In the genomic region with DNA sequence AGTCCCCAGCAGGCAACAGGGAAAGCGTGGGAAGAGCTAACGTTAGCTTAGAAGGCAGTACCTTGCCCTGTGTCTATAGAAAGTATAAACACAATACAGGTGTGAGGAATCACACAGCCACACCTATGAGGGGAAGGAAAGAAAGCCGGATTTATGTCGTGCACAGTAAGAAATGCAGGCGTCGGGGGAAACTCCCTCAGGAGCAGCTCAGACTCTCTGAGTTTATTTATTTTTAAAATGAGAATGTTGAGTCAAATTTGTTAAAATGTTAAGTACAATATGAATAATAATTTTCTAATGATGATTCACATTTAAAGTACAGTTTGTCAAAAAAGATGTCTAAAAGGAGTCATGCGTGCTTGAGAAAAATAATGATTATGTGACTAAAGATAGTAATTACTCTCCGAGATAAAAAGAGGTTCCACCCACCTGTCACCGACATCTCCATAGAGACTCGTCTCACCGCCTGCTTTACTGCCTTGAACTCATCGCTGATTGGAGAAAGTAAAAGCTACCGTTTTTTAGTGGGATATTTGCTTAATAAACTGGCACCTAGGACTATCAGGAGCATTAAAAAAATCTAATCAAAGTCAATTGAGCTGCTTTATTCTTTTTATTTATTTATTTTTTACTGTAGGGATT, we compare ENCODE assay signal across 13 mouse cellular contexts.
"Had no signal": no experiment of that assay in that cellular context is flagged by ENCODE, and none has a peak within 500 bp of the region (broad histone marks: within the 10 kb centered on the region; RNA-seq: fewer than 3 reads in every experiment).

No protein-coding gene starts in this region.

- H3K4me2 ChIP-seq: kidney, embryonic 15.5 days; limb, embryonic 15.5 days; liver, embryonic 12.5 days; lung, embryonic 14.5 days; midbrain, embryonic 15.5 days; neural tube, embryonic 12.5 days; stomach, embryonic 15.5 days had no signal

- H3K27ac ChIP-seq: kidney, embryonic 15.5 days; left cerebral cortex, adult 2 months; limb, embryonic 15.5 days; liver, embryonic 12.5 days; midbrain, embryonic 10.5 days; midbrain, embryonic 15.5 days; neural tube, embryonic 12.5 days; stomach, embryonic 15.5 days had no signal

- H3K4me3 ChIP-seq: kidney, embryonic 15.5 days; left cerebral cortex, adult 2 months; limb, embryonic 15.5 days; liver, embryonic 12.5 days; midbrain, embryonic 10.5 days; midbrain, embryonic 15.5 days; neural tube, embryonic 12.5 days; stomach, embryonic 15.5 days had no signal

- H3K27me3 ChIP-seq: kidney, embryonic 15.5 days; limb, embryonic 15.5 days; liver, embryonic 12.5 days; midbrain, embryonic 15.5 days; neural tube, embryonic 12.5 days; stomach, embryonic 15.5 days had no signal

- H3K4me1 ChIP-seq: kidney, embryonic 15.5 days; limb, embryonic 15.5 days; liver, embryonic 12.5 days; midbrain, embryonic 15.5 days; neural tube, embryonic 12.5 days; stomach, embryonic 15.5 days had no signal

- DNase-seq: kidney, postnatal 14 days; lung, embryonic 14.5 days; lung, postnatal 10 days; lung, postnatal 4 days; thymus, postnatal 36 days had no signal

- H3K9ac ChIP-seq: kidney, embryonic 15.5 days; limb, embryonic 15.5 days; liver, embryonic 12.5 days; lung, embryonic 14.5 days; midbrain, embryonic 15.5 days; neural tube, embryonic 12.5 days; stomach, embryonic 15.5 days had no signal

- ATAC-seq: liver, embryonic 12.5 days; midbrain, embryonic 15.5 days had no signal

- H3K9me3 ChIP-seq: kidney, embryonic 15.5 days; limb, embryonic 15.5 days; liver, embryonic 12.5 days; midbrain, embryonic 10.5 days; midbrain, embryonic 15.5 days; neural tube, embryonic 12.5 days; stomach, embryonic 15.5 days had no signal

- H3K36me3 ChIP-seq: kidney, embryonic 15.5 days; limb, embryonic 15.5 days; liver, embryonic 12.5 days; midbrain, embryonic 10.5 days; midbrain, embryonic 15.5 days; neural tube, embryonic 12.5 days; stomach, embryonic 15.5 days had no signal
